Mouse (Mus musculus): ENCODE measurements at regions not wholly inside any gene's neighbourhood (a gene's known extent, or its start where the extent isn't known, plus 50 kb on each side); places are given as distances from the start of the nearest gene placed in this dataset.

DNA sequence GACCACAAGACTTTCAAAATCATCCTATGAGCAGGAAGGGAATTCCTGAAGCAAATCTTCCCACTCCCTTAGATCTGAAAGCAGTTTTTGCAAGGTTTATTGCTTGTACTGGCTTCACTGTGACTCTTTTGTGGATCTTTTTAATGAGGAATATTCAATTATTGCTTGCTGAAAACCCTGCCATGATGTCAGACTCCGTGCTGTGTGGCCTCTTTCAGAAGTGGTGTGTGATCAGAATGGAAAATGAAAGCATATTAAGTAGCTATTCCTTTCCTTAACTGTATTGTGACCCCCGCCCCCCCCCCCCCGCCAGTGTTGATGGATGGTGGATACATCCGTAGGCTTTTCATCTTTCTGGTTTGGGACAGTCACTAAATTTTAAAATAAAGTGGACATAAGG lies 400.4 kb downstream of the Prim2 start:
- TF ChIP-seq CTCF (conservative IDR thresholded peaks at IDR 0.05; ENCODE audit: low read length) (no peak), POU5F1 (IDR thresholded peaks at IDR 0.05; ENCODE audit: borderline replicate concordance, low read length) (no peak), NANOG (IDR thresholded peaks at IDR 0.05; ENCODE audit: borderline replicate concordance, low read length) (no peak)

Data from E14TG2a.4 (cell line).